ENCODE assay signal across 10 mouse cellular contexts in the genomic region with DNA sequence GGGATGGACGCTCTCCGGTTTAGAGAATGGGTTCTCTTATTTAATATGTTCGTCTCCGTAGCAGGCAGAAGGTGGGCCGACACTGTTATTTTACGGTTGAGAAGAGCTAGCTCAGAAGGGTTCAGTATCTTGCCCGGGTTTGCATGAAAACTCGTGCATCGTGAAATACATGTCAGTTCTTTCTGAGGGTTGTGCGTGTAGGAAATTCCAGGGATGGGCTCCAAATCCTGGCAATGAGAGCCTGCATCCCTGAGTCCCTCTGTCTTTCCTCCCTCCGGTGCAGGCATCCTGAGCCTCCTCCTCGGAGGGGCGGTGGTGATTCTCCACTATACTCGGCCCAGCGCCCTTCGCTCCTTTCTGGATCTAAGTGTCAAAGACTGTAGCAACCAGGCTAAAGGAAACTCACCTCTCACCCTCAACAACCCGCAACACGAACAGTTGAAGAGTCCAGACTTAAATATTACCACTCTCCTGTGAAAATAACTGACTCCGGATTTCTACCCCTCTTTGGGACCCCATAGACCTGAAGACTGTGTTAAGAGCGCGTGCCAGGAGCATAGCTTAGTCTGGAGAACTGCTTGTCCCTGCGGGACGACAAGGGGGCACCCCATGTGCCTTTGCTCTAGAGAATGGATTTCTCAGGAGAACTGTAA. TPM values are rescaled to one million over a fixed set of nuclear protein-coding genes. Genes with fewer than 3 reads are reported as not detected.
DNase-seq lines count a peak whose midpoint lies in the region; ATAC-seq and TF ChIP-seq lines count a peak whose summit lies in the region.
"Had no signal": no experiment of that assay in that cellular context is flagged by ENCODE, and none has a peak within 500 bp of the region (broad histone marks: within the 10 kb centered on the region; RNA-seq: fewer than 3 reads in every experiment).

No protein-coding gene starts in this region.

- H3K27ac ChIP-seq in testis, adult 2 months (ENCODE audit: control insufficient read depth, insufficient read depth, low read depth, low read length): no peak overlapping the region
- no peak overlapping the region for H3K27ac ChIP-seq in liver, embryonic 15.5 days (replicated peaks)

- TF ChIP-seq POLR2A in testis, adult 2 months (IDR thresholded peaks at IDR 0.05; ENCODE audit: control insufficient read depth, low read depth, low read length): no peak

- WGBS in liver, embryonic 15.5 days (ENCODE audit: insufficient replicate concordance): 9% methylated on average over 23 of the region's 23 CpGs

- peaks cover 4% of the 10 kb centered on the region; the same call in 1 of the 2 replicates for H3K27me3 ChIP-seq in testis, adult 2 months (ENCODE audit: control insufficient read depth, insufficient read depth, low read length)
- peaks cover 100% of the 10 kb centered on the region for H3K27me3 ChIP-seq in liver, embryonic 15.5 days

- H3K4me1 ChIP-seq in testis, adult 2 months (ENCODE audit: control insufficient read depth, insufficient read depth, low read length): peaks cover 29% of the 10 kb centered on the region
- H3K4me1 ChIP-seq in liver, embryonic 15.5 days (replicated peaks): peaks cover 31% of the 10 kb centered on the region; the same call in 1 of the 2 replicates

- peak overlapping the region; percentile 48 for H3K4me2 ChIP-seq in liver, embryonic 15.5 days

- no peak for TF ChIP-seq CTCF in testis, adult 2 months (IDR thresholded peaks at IDR 0.05; ENCODE audit: control insufficient read depth, insufficient read depth, insufficient replicate concordance, low read depth, low read length)

- H3K4me3 ChIP-seq in testis, adult 2 months (ENCODE audit: control insufficient read depth, low read depth, low read length): peak overlapping the region; percentile 71
- H3K4me3 ChIP-seq in liver, embryonic 15.5 days (replicated peaks): peak overlapping the region; percentile 25; the same call in 1 of the 2 replicates

- H3K36me3 ChIP-seq in testis, adult 2 months (ENCODE audit: control insufficient read depth, insufficient read depth, low read length): no peaks in the 10 kb centered on the region
- no peaks in the 10 kb centered on the region for H3K36me3 ChIP-seq in liver, embryonic 15.5 days (replicated peaks)

- no peaks in the 10 kb centered on the region for H3K9me3 ChIP-seq in liver, embryonic 15.5 days (replicated peaks)

- H3K9ac ChIP-seq in liver, embryonic 15.5 days: no peak overlapping the region

- DNase-seq in frontal cortex, postnatal 14 days (ENCODE audit: low spot score in 2 of 2): no peak
- no peak for DNase-seq in testis, postnatal 14 days (ENCODE audit: low spot score)
- no peak for DNase-seq in thymus, adult 18-20 months
- no peak for DNase-seq in gastrocnemius, postnatal 4 days (ENCODE audit: low spot score in 2 of 2)
- DNase-seq: gastrocnemius, postnatal 25 days had no signal

- peak; percentile 11; the same call in 1 of the 2 replicates for ATAC-seq in frontal cortex, adult (ENCODE audit: low TSS enrichment)
- ATAC-seq in liver, embryonic 15.5 days (ENCODE audit: insufficient read depth): no peak
- no peak for ATAC-seq in activated CD4-positive, CD25-positive, alpha-beta regulatory T cell, adult 4 months

RNA-seq across cellular contexts. Expression of a gene that starts 3.3 kb away (rescaled TPM):
- polyA plus RNA-seq in testis, adult 2 months (2012; rRNA removed): 0.06 and 0.08 TPM in 2 replicates
- not detected in 2 replicates for polyA plus RNA-seq in liver, embryonic 15.5 days (2015; fragmentation: Nextera tagmentation; extraction: Ambion mirVana)
- polyA plus RNA-seq in activated CD4-positive, CD25-positive, alpha-beta regulatory T cell, adult 4 months (2017; shearing (Covaris generic)): not detected
- total RNA-seq in gastrocnemius, postnatal 4 days (2021): not detected
- total RNA-seq: gastrocnemius, postnatal 25 days; monocyte, adult 5-6 weeks had no signal

RNA-seq across cellular contexts. Expression of a gene that starts 3.8 kb away (rescaled TPM):
- 0.06 and 0.11 TPM in 2 replicates for polyA plus RNA-seq in testis, adult 2 months (2012; rRNA removed)
- not detected in 2 replicates for polyA plus RNA-seq in liver, embryonic 15.5 days (2015; fragmentation: Nextera tagmentation; extraction: Ambion mirVana)
- polyA plus RNA-seq in activated CD4-positive, CD25-positive, alpha-beta regulatory T cell, adult 4 months (2017; shearing (Covaris generic)): not detected
- total RNA-seq in gastrocnemius, postnatal 4 days (2021): under 1 TPM; 0.34 to 0.86 TPM
- total RNA-seq: monocyte, adult 5-6 weeks had no signal

RNA-seq across cellular contexts. Expression of a gene that starts 11.5 kb away (rescaled TPM):
- polyA plus RNA-seq in testis, adult 2 months (2012; rRNA removed): 0.12 and 0.41 TPM in 2 replicates
- not detected in 2 replicates for polyA plus RNA-seq in liver, embryonic 15.5 days (2015; fragmentation: Nextera tagmentation; extraction: Ambion mirVana)
- under 1 TPM in 1 of 2 experiments, not detected in 1; 0.25 TPM for polyA plus RNA-seq in activated CD4-positive, CD25-positive, alpha-beta regulatory T cell, adult 4 months (2017; shearing (Covaris generic))
- 1 to 10 TPM; 1.2 TPM for total RNA-seq in gastrocnemius, postnatal 4 days (2021)
- total RNA-seq: monocyte, adult 5-6 weeks had no signal

RNA-seq across cellular contexts. Expression of a gene that starts 13.4 kb away (rescaled TPM):
- polyA plus RNA-seq in testis, adult 2 months (2012; rRNA removed): 0.07 and 0.09 TPM in 2 replicates
- polyA plus RNA-seq in liver, embryonic 15.5 days (2015; fragmentation: Nextera tagmentation; extraction: Ambion mirVana): not detected in 2 replicates
- not detected for polyA plus RNA-seq in activated CD4-positive, CD25-positive, alpha-beta regulatory T cell, adult 4 months (2017; shearing (Covaris generic))
- total RNA-seq in gastrocnemius, postnatal 4 days (2021): under 1 TPM; 0.37 to 0.49 TPM
- total RNA-seq: monocyte, adult 5-6 weeks had no signal
